Mouse (Mus musculus) liver, embryonic 14.5 days (tissue): ENCODE data around the gene Mybphl. TPM values are rescaled to one million over a fixed set of nuclear protein-coding genes. Genes with fewer than 3 reads are reported as not detected.

Experiments
- ATAC-seq: fragments of 200-750 bp; cut with Nextera tagmentation; 2 replicates; pipeline ENCODE4 v1.8.0; 2017; ENCODE audit warnings: moderate number of reproducible peaks, mild to moderate bottlenecking, moderate library complexity; ENCODE audit not compliant: insufficient read depth
- DNase-seq, 3 experiments: peaks; one replicate each; pipeline ENCODE4 v3.0.0-alpha.2; 2012 to 2013; ENCODE audit warnings: low read depth in 3 of 3, low spot score in 3 of 3
- H3K27ac ChIP-seq: fragments of 300-500 bp; sonication (generic); 2 replicates; pipeline ENCODE4 v1.5.1; 2014; ENCODE audit warnings: moderate library complexity, mild to moderate bottlenecking, control low read depth, inconsistent platforms
- H3K27me3 ChIP-seq: fragments of 300-500 bp; sonication (generic); 2 replicates; pipeline ENCODE4 v1.6.1; 2014; ENCODE audit warnings: mild to moderate bottlenecking, low read length, moderate library complexity; ENCODE audit not compliant: control insufficient read depth, insufficient read depth
- H3K36me3 ChIP-seq: fragments of 300-500 bp; sonication (generic); replicated peaks from 2 replicates; pipeline ENCODE4 v1.6.1; 2014; ENCODE audit warnings: low read depth; ENCODE audit not compliant: control insufficient read depth, insufficient read depth
- H3K4me1 ChIP-seq, 2 experiments: fragments of 200-500 bp in 1 of 2; fragments of 300-500 bp in 1 of 2; sonication (generic) in 1 of 2; replicated peaks; 2 replicates each; pipeline ENCODE4 v1.6.1; 2012 to 2014; ENCODE audit warnings: antibody characterized with exemption in 1 of 2, inconsistent platforms in 1 of 2, low read length in 1 of 2; ENCODE audit not compliant: control insufficient read depth in 2 of 2, insufficient read depth in 2 of 2
- H3K4me2 ChIP-seq: fragments of 300-500 bp; sonication (generic); 2 replicates; pipeline ENCODE4 v1.6.1; 2014; ENCODE audit warnings: low read depth, mild to moderate bottlenecking, control low read depth, moderate library complexity
- H3K4me3 ChIP-seq, 2 experiments: fragments of 200-500 bp in 1 of 2; fragments of 300-500 bp in 1 of 2; sonication (generic) in 1 of 2; 2 replicates each; pipeline ENCODE4 v1.5.1; 2012 to 2014; ENCODE audit warnings: low read depth in 2 of 2, low read length in 2 of 2, mild to moderate bottlenecking in 2 of 2, control low read depth in 1 of 2, inconsistent platforms in 1 of 2, moderate library complexity in 1 of 2; ENCODE audit not compliant: insufficient read depth in 1 of 2
- H3K9ac ChIP-seq: fragments of 300-500 bp; sonication (generic); replicated peaks from 2 replicates; pipeline ENCODE4 v1.6.1; 2014; ENCODE audit warnings: mild to moderate bottlenecking, control low read depth, moderate library complexity
- H3K9me3 ChIP-seq: fragments of 300-500 bp; sonication (generic); 2 replicates; pipeline ENCODE4 v1.6.1; 2016; ENCODE audit warnings: low read length, mixed read lengths; ENCODE audit not compliant: control insufficient read depth
- CTCF ChIP-seq: IDR thresholded peaks from 2 replicates; pipeline ENCODE4 v1.5.1; 2016; ENCODE audit warnings: antibody characterized with exemption, low read depth, control low read depth
- EP300 ChIP-seq: IDR thresholded peaks from 2 replicates; pipeline ENCODE4 v1.6.1; 2016; ENCODE audit warnings: antibody characterized with exemption, low read depth
- whole genome bisulfite sequencing: fragments of 180-500 bp; shearing (Covaris S2); extraction: QIAGEN DNeasy Blood & Tissue Kit; methylation state at CpG from one replicate; pipeline ENCODE4 v1.1.7; 2014; ENCODE audit not compliant: insufficient replicate concordance; 5-methylcytosine and 5-hydroxymethylcytosine counted together
- polyA plus RNA-seq, 2 experiments: library from polyadenylated mRNA; depleted of rRNA in 1 of 2; stranded (reverse) in 1 of 2; unstranded in 1 of 2; fragments of >200 nt; fragmentation: Nextera tagmentation in 1 of 2; extraction: Ambion mirVana in 1 of 2; gene quantifications; 2 replicates each; pipeline versions ENCODE4 v1.2.1 to v1.2.3; 2012 to 2014

Gene Mybphl
- polyA plus RNA-seq, 2 experiments: 0.10 to 0.20 TPM

DNA sequence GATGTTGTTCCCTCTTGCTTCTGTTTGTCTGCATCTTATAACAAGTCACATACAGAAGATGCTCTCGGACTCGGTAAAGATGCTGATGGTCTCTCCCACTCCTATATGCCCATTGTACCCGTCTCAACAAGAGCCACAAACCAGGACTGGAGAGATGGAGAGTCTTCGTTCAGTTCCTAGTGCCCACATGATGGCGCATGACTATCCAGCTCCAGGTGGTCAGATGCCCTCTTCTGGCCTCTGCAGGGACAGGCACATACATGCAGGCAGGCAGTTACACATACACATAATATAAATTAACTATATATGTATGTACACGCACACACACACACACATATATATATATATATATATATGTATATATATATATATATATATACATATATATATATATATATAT is 16.0 kb downstream of the Mybphl start:
- TF ChIP-seq CTCF: peak; percentile 77
- no peak for TF ChIP-seq EP300

DNA sequence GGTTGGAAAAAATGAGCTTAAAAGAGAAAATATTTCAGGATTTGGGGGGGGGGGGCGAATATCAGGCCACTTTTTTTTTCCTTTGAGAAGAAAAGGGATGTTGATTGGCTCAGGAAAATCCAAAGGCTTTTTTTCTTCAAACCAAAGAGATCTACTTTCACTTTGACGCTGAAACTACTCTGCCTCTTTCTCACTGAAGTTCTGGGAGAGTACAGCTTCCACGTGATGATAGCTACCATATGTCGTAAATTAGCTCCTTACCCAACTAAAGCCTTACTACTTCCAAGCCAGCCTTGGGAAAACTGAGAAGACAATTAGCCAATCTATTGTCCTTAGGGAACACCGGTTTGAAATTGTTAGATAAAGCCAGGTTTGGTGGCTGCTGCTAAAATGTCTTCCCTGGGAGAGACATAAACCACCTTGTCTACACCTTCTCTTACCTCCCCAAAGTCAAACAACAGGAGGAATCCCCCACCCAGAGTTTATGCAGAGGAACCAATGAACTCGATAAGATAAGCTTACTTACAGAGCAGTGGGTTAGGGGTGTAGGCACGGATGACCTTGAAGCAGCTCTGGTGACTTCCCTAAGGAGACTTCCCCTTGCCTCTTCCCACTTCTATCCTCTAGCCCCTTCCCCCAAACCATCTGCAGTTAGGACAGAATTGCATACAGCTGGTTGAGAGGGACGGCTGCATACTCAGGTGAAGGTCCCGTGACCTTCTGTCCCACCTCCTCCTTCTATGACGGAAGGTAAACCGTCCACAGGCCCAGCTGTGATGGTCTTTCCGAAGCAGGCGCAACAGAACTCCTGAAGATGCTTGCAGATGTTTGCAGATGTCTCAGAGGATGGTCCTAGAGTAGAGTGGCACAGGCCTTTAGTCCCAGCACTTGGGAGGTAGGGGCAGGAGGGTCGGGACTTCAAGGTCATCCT is 17.5 kb downstream of the Mybphl start:
- Histone ChIP-seq H3K36me3 (no peaks in the 10 kb centered on the region; the same call in 1 of the 2 replicates), H3K4me3 (peak overlapping the region; percentile 8 to 19; a peak in 3 of 4 replicates)
- WGBS: 48% methylated on average over 14 of the region's 14 CpGs

More for the DNA sequence above, 16.0 kb downstream of the Mybphl start:
- 64% methylated on average over 6 of the region's 6 CpGs for WGBS
- Histone ChIP-seq H3K27me3 (no peaks in the 10 kb centered on the region), H3K4me2 (no peak overlapping the region), H3K9ac (no peak overlapping the region), H3K4me1 (peaks cover 12 to 32% of the 10 kb centered on the region in 2 experiments; a peak in 3 of 4 replicates), H3K9me3 (no peaks in the 10 kb centered on the region), H3K36me3 (no peaks in the 10 kb centered on the region), H3K27ac (no peak overlapping the region), H3K4me3 (no peak overlapping the region)
- ATAC-seq (no peak), DNase-seq (no peak)

DNA sequence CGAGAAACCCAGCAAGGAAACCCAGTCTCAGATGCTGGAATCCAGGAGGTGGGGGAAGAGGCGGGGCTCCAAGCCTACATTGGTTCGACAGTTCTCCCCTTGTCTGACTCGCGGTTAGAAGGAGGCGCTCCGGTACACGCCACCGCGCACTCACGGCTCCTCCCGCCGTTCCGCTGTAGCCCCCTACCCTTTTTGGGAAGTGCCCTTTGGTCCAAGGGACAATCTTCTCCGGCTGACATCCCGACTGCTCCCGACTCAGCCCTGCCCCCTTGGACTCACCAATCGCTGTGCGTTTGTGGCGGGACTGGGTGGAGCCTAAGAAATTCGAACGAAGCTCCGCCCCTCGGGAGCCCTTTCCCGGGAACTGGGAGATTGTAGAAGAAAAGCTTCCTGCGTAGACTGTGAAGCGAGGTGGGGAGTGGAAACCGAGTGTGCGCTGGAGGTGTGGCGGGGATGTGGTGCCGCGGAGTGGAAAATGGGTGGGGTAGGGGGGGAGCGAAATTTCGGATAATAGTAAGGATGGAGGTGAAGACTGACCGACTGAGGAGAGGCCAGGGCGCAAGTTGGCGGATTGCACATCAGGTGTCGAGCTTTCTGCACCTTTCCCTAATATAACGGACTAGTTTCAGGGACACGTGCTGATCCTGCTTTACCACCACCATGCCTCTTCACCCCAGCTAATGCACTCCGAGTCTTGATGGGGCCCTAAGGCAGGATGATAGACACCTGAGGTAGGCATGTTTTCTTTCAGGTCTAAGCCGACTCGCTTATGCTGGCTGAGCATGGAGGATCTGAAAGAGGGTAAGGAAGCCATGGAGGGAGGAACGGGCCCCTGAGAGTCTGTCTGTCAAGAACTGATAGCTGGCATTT is 19.0 kb downstream of the Mybphl start, which contains the start of gene Psrc1:
Psrc1 (plus strand) TSS at position 355 of the 870 bp plus-strand sequence.
- 1% methylated on average over 44 of the region's 44 CpGs for WGBS
- no peak within 1 kb of the TSS for H3K27ac ChIP-seq
- peak within 1 kb of the TSS; percentile 74 to 77 for H3K4me3 ChIP-seq
- peaks cover 12 to 32% of the 10 kb centered on the region in 2 experiments; a peak in 3 of 4 replicates for H3K4me1 ChIP-seq
- H3K27me3 ChIP-seq: no peaks in the 10 kb centered on the region
- TF ChIP-seq CTCF (peak; percentile 8; the same call in 1 of the 2 replicates), EP300 (no peak)
- no peaks in the 10 kb centered on the region; the same call in 1 of the 2 replicates for H3K36me3 ChIP-seq
- H3K4me2 ChIP-seq: peak within 1 kb of the TSS; percentile 82
- H3K9me3 ChIP-seq: no peaks in the 10 kb centered on the region
- ATAC-seq: peak; percentile 91
- peak; percentile 77 to 80 (median 77) for DNase-seq
- peak within 1 kb of the TSS; percentile 64 for H3K9ac ChIP-seq

More for the DNA sequence above, 17.5 kb downstream of the Mybphl start:
- ATAC-seq (no peak), DNase-seq (no peak)
- Histone ChIP-seq H3K4me1 (peaks cover 12 to 32% of the 10 kb centered on the region in 2 experiments; a peak in 3 of 4 replicates), H3K27me3 (no peaks in the 10 kb centered on the region), H3K9me3 (no peaks in the 10 kb centered on the region), H3K9ac (peak overlapping the region; percentile 39), H3K27ac (no peak overlapping the region), H3K4me2 (peak overlapping the region; percentile 58)
- TF ChIP-seq EP300 (no peak), CTCF (no peak)

DNA sequence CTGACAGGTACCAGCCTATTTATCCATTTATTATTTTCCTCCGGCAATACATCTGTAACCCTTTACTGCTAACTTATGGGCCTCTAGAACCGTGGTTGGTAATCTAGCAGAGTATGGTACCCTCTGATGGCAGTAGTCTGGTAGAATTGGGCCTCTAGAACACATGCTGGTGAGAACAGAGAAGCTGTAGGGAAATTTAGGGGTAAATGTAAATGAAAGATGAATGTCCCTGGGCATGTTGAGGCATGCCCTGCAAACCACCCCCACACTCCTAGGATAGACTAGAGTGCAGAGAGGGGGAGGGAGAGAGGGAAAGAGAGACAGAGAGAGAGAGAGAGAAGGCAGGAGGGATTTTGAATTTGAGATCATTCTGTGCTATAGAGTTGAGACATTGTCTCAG is 19.7 kb downstream of the Mybphl start:
- Histone ChIP-seq H3K9ac (peak overlapping the region; percentile 64), H3K9me3 (no peaks in the 10 kb centered on the region), H3K4me2 (peak overlapping the region; percentile 82), H3K27ac (no peak overlapping the region), H3K36me3 (no peaks in the 10 kb centered on the region; the same call in 1 of the 2 replicates), H3K4me3 (peak overlapping the region; percentile 74 to 77), H3K27me3 (no peaks in the 10 kb centered on the region), H3K4me1 (peaks cover 10 to 29% of the 10 kb centered on the region in 2 experiments; a peak in 3 of 4 replicates)
- no peak for TF ChIP-seq EP300
- ATAC-seq: no peak
- DNase-seq: no peak
- WGBS: 45% methylated on average over 2 of the region's 2 CpGs
